Mouse (Mus musculus) MEL (cell line): ENCODE data around the gene E130309D02Rik. TPM values are rescaled to one million over a fixed set of nuclear protein-coding genes. Genes with fewer than 3 reads are reported as not detected.

Experiments
- DNase-seq: peaks from one replicate; pipeline ENCODE4 v3.0.0; 2011; ENCODE audit warnings: low read depth, low spot score
- H3K27ac ChIP-seq: 2 replicates; pipeline ENCODE4 v1.5.1; 2012; ENCODE audit warnings: low read depth, mild to moderate bottlenecking, control low read depth, low read length, moderate library complexity; ENCODE audit not compliant: control insufficient read depth
- H3K27me3 ChIP-seq, 2 experiments: fragments of 150-350 bp in 1 of 2; sonication (generic) in 1 of 2; 2 replicates each; pipeline ENCODE4 v1.6.1; 2012; ENCODE audit warnings: low read length in 2 of 2, mild to moderate bottlenecking in 2 of 2, improper control_type of control experiment in 1 of 2, moderate library complexity in 1 of 2; ENCODE audit not compliant: insufficient read depth in 2 of 2, control insufficient read depth in 1 of 2
- H3K36me3 ChIP-seq, 2 experiments: 2 replicates each; pipeline ENCODE4 v1.6.1; 2012 to 2014; ENCODE audit warnings: low read length in 2 of 2, improper control_type of control experiment in 1 of 2, inconsistent platforms in 1 of 2, mild to moderate bottlenecking in 1 of 2; ENCODE audit not compliant: insufficient read depth in 2 of 2, control insufficient read depth in 1 of 2
- H3K4me1 ChIP-seq, 2 experiments: fragments of 150-350 bp in 1 of 2; sonication (generic) in 1 of 2; 2 replicates each; pipeline ENCODE4 v1.6.1; 2012; ENCODE audit warnings: low read length in 2 of 2, improper control_type of control experiment in 1 of 2, mild to moderate bottlenecking in 1 of 2; ENCODE audit not compliant: insufficient read depth in 2 of 2, control insufficient read depth in 1 of 2
- H3K4me3 ChIP-seq, 2 experiments: fragments of 150-350 bp in 1 of 2; sonication (generic) in 1 of 2; 2 replicates each; pipeline ENCODE4 v1.5.1; 2012; ENCODE audit warnings: low read depth in 2 of 2, low read length in 2 of 2, mild to moderate bottlenecking in 2 of 2, moderate library complexity in 2 of 2, control low read depth in 1 of 2, improper control_type of control experiment in 1 of 2; ENCODE audit not compliant: control insufficient read depth in 1 of 2, insufficient read depth in 1 of 2
- H3K79me2 ChIP-seq: 2 replicates; pipeline ENCODE4 v1.6.1; 2012; ENCODE audit warnings: mild to moderate bottlenecking, low read length, moderate library complexity; ENCODE audit not compliant: control insufficient read depth, poor library complexity, insufficient read depth
- H3K9ac ChIP-seq: 2 replicates; pipeline ENCODE4 v1.6.1; 2012; ENCODE audit warnings: low read depth, mild to moderate bottlenecking, control low read depth, low read length, moderate library complexity; ENCODE audit not compliant: control insufficient read depth, poor library complexity, severe bottlenecking
- H3K9me3 ChIP-seq: fragments of 150-350 bp; sonication (generic); replicated peaks from 2 replicates; pipeline ENCODE4 v1.6.1; 2012; ENCODE audit warnings: mild to moderate bottlenecking, low read length, improper control_type of control experiment, moderate library complexity; ENCODE audit not compliant: insufficient read depth
- ETS1 ChIP-seq: IDR thresholded peaks from 2 replicates; pipeline ENCODE4 v1.6.1; 2012; ENCODE audit warnings: low read depth, mild to moderate bottlenecking, inconsistent platforms, low read length, improper control_type of control experiment, moderate library complexity
- GATA1 ChIP-seq: IDR thresholded peaks from 2 replicates; pipeline ENCODE4 v1.6.1; 2011; ENCODE audit warnings: low read depth, low read length, improper control_type of control experiment
- HCFC1 ChIP-seq: IDR thresholded peaks from 2 replicates; pipeline ENCODE4 v1.6.1; 2012; ENCODE audit warnings: low read depth, mild to moderate bottlenecking, inconsistent platforms, low read length, improper control_type of control experiment, moderate library complexity
- KAT2A ChIP-seq: conservative IDR thresholded peaks from 2 replicates; pipeline ENCODE4 v1.6.1; 2012; ENCODE audit warnings: low read depth, low read length, improper control_type of control experiment, inconsistent platforms
- MAFK ChIP-seq: IDR thresholded peaks from 2 replicates; pipeline ENCODE4 v1.6.1; 2011; ENCODE audit warnings: low read depth, mild to moderate bottlenecking, low read length, improper control_type of control experiment, borderline replicate concordance
- MEF2A ChIP-seq: IDR thresholded peaks from 2 replicates; pipeline ENCODE4 v1.6.1; 2014; ENCODE audit warnings: low read depth, mild to moderate bottlenecking, inconsistent platforms, low read length, improper control_type of control experiment; ENCODE audit not compliant: poor library complexity, insufficient replicate concordance, severe bottlenecking; ENCODE audit errors: extremely low read depth
- MYC ChIP-seq: IDR thresholded peaks from 2 replicates; pipeline ENCODE4 v1.6.1; 2011; ENCODE audit warnings: low read depth, mild to moderate bottlenecking, low read length, improper control_type of control experiment, moderate library complexity
- NRF1 ChIP-seq: IDR thresholded peaks from 2 replicates; pipeline ENCODE4 v1.6.1; 2014; ENCODE audit warnings: low read depth, mild to moderate bottlenecking, inconsistent platforms, low read length, improper control_type of control experiment, moderate library complexity; ENCODE audit not compliant: poor library complexity, insufficient read depth, severe bottlenecking
- POLR2AphosphoS2 ChIP-seq: IDR thresholded peaks from 2 replicates; pipeline ENCODE4 v1.6.1; 2011; ENCODE audit warnings: low read length, improper control_type of control experiment
- POLR2AphosphoS5 ChIP-seq: IDR thresholded peaks from 2 replicates; pipeline ENCODE4 v1.6.1; 2012; ENCODE audit warnings: low read depth, borderline replicate concordance, mild to moderate bottlenecking, inconsistent platforms, low read length, moderate library complexity, mixed read lengths
- RCOR1 ChIP-seq: IDR thresholded peaks from 2 replicates; pipeline ENCODE4 v1.6.1; 2012; ENCODE audit warnings: low read depth, mild to moderate bottlenecking, inconsistent platforms, low read length, improper control_type of control experiment
- TAL1 ChIP-seq: IDR thresholded peaks from 2 replicates; pipeline ENCODE4 v1.6.1; 2012; ENCODE audit warnings: mild to moderate bottlenecking, inconsistent platforms, low read length, moderate library complexity, mixed read lengths
- USF1 ChIP-seq: IDR thresholded peaks from 2 replicates; pipeline ENCODE4 v1.6.1; 2014; ENCODE audit warnings: low read depth, mild to moderate bottlenecking, inconsistent platforms, low read length, improper control_type of control experiment, moderate library complexity
- USF2 ChIP-seq, 2 experiments: IDR thresholded peaks; 2 replicates each; pipeline ENCODE4 v1.6.1; 2011 to 2012; ENCODE audit warnings: improper control_type of control experiment in 2 of 2, low read length in 2 of 2, borderline replicate concordance in 1 of 2, inconsistent platforms in 1 of 2, low read depth in 1 of 2, mild to moderate bottlenecking in 1 of 2; ENCODE audit not compliant: insufficient read depth in 1 of 2
- polyA plus RNA-seq, 2 experiments: library from polyadenylated mRNA; stranded (reverse) in 1 of 2; unstranded in 1 of 2; fragments of >175 nt in 1 of 2; fragments of >200 nt in 1 of 2; gene quantifications; 2 replicates each; pipeline versions ENCODE4 v1.2.1 to v1.2.4; 2012; ENCODE audit warnings: low replicate concordance in 2 of 2, low read depth in 1 of 2; ENCODE audit not compliant: insufficient read length in 2 of 2, insufficient read depth in 1 of 2, missing spikeins in 1 of 2
- total RNA-seq: library from RNA; depleted of rRNA; stranded (reverse); fragments of 300-350 nt; gene quantifications from 2 replicates; pipeline ENCODE4 v1.2.3, GENCODE M21; 2012

E130309D02Rik gene
- total and polyA plus RNA-seq, 3 experiments: 59.3 to 92.4 TPM; not detected in 1

GRCm38 (mm10) chr5:143335089-143335460, 19.9 kb upstream of the E130309D02Rik start:
- Histone ChIP-seq H3K36me3 (no peaks in the 10 kb centered on the region), H3K9me3 (no peaks in the 10 kb centered on the region), H3K27me3 (no peaks in the 10 kb centered on the region; a peak in 1 of 4 replicates), H3K4me3 (no peak overlapping the region), H3K27ac (no peak overlapping the region), H3K79me2 (no peaks in the 10 kb centered on the region), H3K4me1 (0 out of 4 replicates have a peak, but pooled peaks cover 0 to under 1% of the 10 kb centered on the region in 2 experiments)
- no peak for DNase-seq
- TF ChIP-seq HCFC1: no peak
- no peak for TF ChIP-seq MAFK
- no peak for TF ChIP-seq MYC
- TF ChIP-seq RCOR1: no peak
- TF ChIP-seq NRF1: no peak
- TF ChIP-seq USF1: no peak
- TF ChIP-seq USF2 (IDR thresholded peaks at IDR 0.05; ENCODE audit: borderline replicate concordance in 1 of 2, insufficient read depth in 1 of 2, low read depth in 1 of 2, low read length in 2 of 2): no peak
- TF ChIP-seq ETS1: no peak
- no peak for TF ChIP-seq MEF2A
- no peak for TF ChIP-seq KAT2A
- TF ChIP-seq TAL1: no peak
- no peak for TF ChIP-seq GATA1
- no peak for TF ChIP-seq POLR2AphosphoS2
- TF ChIP-seq, all 39 proteins: peak for 0
- H3K9ac ChIP-seq: no peak overlapping the region

- Histone ChIP-seq H3K27me3 (no peaks in the 10 kb centered on the region; a peak in 1 of 4 replicates), H3K79me2 (no peaks in the 10 kb centered on the region), H3K9me3 (no peaks in the 10 kb centered on the region), H3K27ac (no peak overlapping the region), H3K9ac (no peak overlapping the region; the same call in 1 of the 2 replicates), H3K4me3 (peak overlapping the region; percentile 37 to 70; a peak in 3 of 4 replicates), H3K4me1 (peaks cover 0 to 6% of the 10 kb centered on the region in 2 experiments; a peak in 1 of 4 replicates)
- DNase-seq: no peak
- TF ChIP-seq POLR2AphosphoS5 (no peak), MAFK (peak; percentile 66; the same call in 1 of the 2 replicates), RCOR1 (no peak)
- TF ChIP-seq, all 39 proteins: peak for 1
- H3K36me3 ChIP-seq: no peaks in the 10 kb centered on the region; a peak in 1 of 4 replicates
Measured at GRCm38 (mm10) chr5:143334418-143335088, 19.4 kb upstream of the E130309D02Rik start.
